Comparison of ENCODE assay signal across 13 mouse cellular contexts in genomic region chr11:94228416-94228815, GRCm38 (mm10). TPM values are rescaled to one million over a fixed set of nuclear protein-coding genes. Genes with fewer than 3 reads are reported as not detected.
DNase-seq lines count a peak whose midpoint lies in the region; ATAC-seq and TF ChIP-seq lines count a peak whose summit lies in the region.
"Had no signal": no experiment of that assay in that cellular context is flagged by ENCODE, and none has a peak within 500 bp of the region (broad histone marks: within the 10 kb centered on the region; RNA-seq: fewer than 3 reads in every experiment).

No protein-coding gene starts in this region.

- no peak for DNase-seq in forebrain, embryonic 11.5 days (ENCODE audit: low spot score)
- peak; percentile 11 for DNase-seq in midbrain, embryonic 10.5 days (ENCODE audit: low spot score)
- DNase-seq in midbrain, postnatal 0 days (ENCODE audit: low spot score), result no peak
- peak; percentile 45 for DNase-seq in midbrain, embryonic 14.5 days
- no peak for DNase-seq in kidney, postnatal 36 days
- no peak for DNase-seq in ovary, adult 18-20 months (ENCODE audit: low spot score)
- DNase-seq: kidney, postnatal 10 days; liver, embryonic 13.5 days had no signal

- no peak overlapping the region for H3K4me2 ChIP-seq in forebrain, embryonic 15.5 days (replicated peaks)
- H3K4me2 ChIP-seq in forebrain, embryonic 11.5 days (ENCODE audit: low read depth, low read length, severe bottlenecking), result no peak overlapping the region
- H3K4me2 ChIP-seq in midbrain, postnatal 0 days (ENCODE audit: low read depth, low read length, poor library complexity, severe bottlenecking), result no peak overlapping the region
- H3K4me2 ChIP-seq in embryonic facial prominence, embryonic 13.5 days, result peak overlapping the region; percentile 16
- no peak overlapping the region for H3K4me2 ChIP-seq in midbrain, embryonic 14.5 days (ENCODE audit: low read length)
- H3K4me2 ChIP-seq: liver, embryonic 13.5 days had no signal

- H3K27ac ChIP-seq in forebrain, embryonic 15.5 days (replicated peaks), result no peak overlapping the region
- no peak overlapping the region for H3K27ac ChIP-seq in forebrain, embryonic 11.5 days (ENCODE audit: low read depth, low read length)
- H3K27ac ChIP-seq in midbrain, embryonic 10.5 days (replicated peaks), result peak overlapping the region; percentile 61; the same call in 1 of the 2 replicates
- no peak overlapping the region for H3K27ac ChIP-seq in midbrain, postnatal 0 days (ENCODE audit: low read depth, low read length)
- H3K27ac ChIP-seq in embryonic facial prominence, embryonic 13.5 days, result peak overlapping the region; percentile 55
- H3K27ac ChIP-seq in midbrain, embryonic 14.5 days (replicated peaks; ENCODE audit: low read depth, low read length), result peak overlapping the region; percentile 49; the same call in 1 of the 2 replicates
- H3K27ac ChIP-seq: liver, embryonic 13.5 days had no signal

- WGBS in forebrain, embryonic 15.5 days, result 33% methylated on average over 9 of the region's 9 CpGs
- 41% methylated on average over 9 of the region's 9 CpGs for WGBS in forebrain, embryonic 11.5 days
- WGBS in midbrain, embryonic 10.5 days, result 56% methylated on average over 9 of the region's 9 CpGs
- WGBS in midbrain, postnatal 0 days, result 23% methylated on average over 9 of the region's 9 CpGs
- WGBS in embryonic facial prominence, embryonic 13.5 days, result 17% methylated on average over 9 of the region's 9 CpGs
- 27% methylated on average over 9 of the region's 9 CpGs for WGBS in midbrain, embryonic 14.5 days

- no peaks in the 10 kb centered on the region for H3K27me3 ChIP-seq in forebrain, embryonic 15.5 days
- no peaks in the 10 kb centered on the region for H3K27me3 ChIP-seq in forebrain, embryonic 11.5 days (ENCODE audit: control insufficient read depth, insufficient read depth, low read length)
- H3K27me3 ChIP-seq in midbrain, embryonic 10.5 days (ENCODE audit: low read depth, poor library complexity, severe bottlenecking), result no peaks in the 10 kb centered on the region
- H3K27me3 ChIP-seq in midbrain, postnatal 0 days (ENCODE audit: insufficient read depth, low read length), result no peaks in the 10 kb centered on the region
- no peaks in the 10 kb centered on the region for H3K27me3 ChIP-seq in embryonic facial prominence, embryonic 13.5 days
- H3K27me3 ChIP-seq in midbrain, embryonic 14.5 days (ENCODE audit: control insufficient read depth, insufficient read depth, low read length), result no peaks in the 10 kb centered on the region
- H3K27me3 ChIP-seq: liver, embryonic 13.5 days had no signal

- TF ChIP-seq CTCF in midbrain, postnatal 0 days (IDR thresholded peaks at IDR 0.05), result no peak

- H3K9ac ChIP-seq in forebrain, embryonic 15.5 days (replicated peaks), result 0 out of 2 replicates have a peak overlapping the region, but pooled peaks have one; percentile 13
- H3K9ac ChIP-seq in forebrain, embryonic 11.5 days (ENCODE audit: low read length), result no peak overlapping the region
- no peak overlapping the region for H3K9ac ChIP-seq in midbrain, postnatal 0 days (replicated peaks; ENCODE audit: low read length, poor library complexity, severe bottlenecking)
- no peak overlapping the region; the same call in 1 of the 2 replicates for H3K9ac ChIP-seq in embryonic facial prominence, embryonic 13.5 days
- H3K9ac ChIP-seq in midbrain, embryonic 14.5 days (replicated peaks; ENCODE audit: low read length), result no peak overlapping the region
- H3K9ac ChIP-seq: liver, embryonic 13.5 days had no signal

- peaks cover 12% of the 10 kb centered on the region for H3K4me1 ChIP-seq in forebrain, embryonic 15.5 days
- no peaks in the 10 kb centered on the region for H3K4me1 ChIP-seq in forebrain, embryonic 11.5 days (replicated peaks; ENCODE audit: control insufficient read depth, insufficient read depth, low read length)
- H3K4me1 ChIP-seq in midbrain, embryonic 10.5 days, result peaks cover 32% of the 10 kb centered on the region
- no peaks in the 10 kb centered on the region for H3K4me1 ChIP-seq in midbrain, postnatal 0 days (ENCODE audit: insufficient read depth, low read length)
- peaks cover 19% of the 10 kb centered on the region for H3K4me1 ChIP-seq in embryonic facial prominence, embryonic 13.5 days
- 0 out of 2 replicates have a peak, but pooled peaks cover 5% of the 10 kb centered on the region for H3K4me1 ChIP-seq in midbrain, embryonic 14.5 days (ENCODE audit: control insufficient read depth, insufficient read depth, low read length)

- H3K4me3 ChIP-seq in forebrain, embryonic 15.5 days, result no peak overlapping the region
- H3K4me3 ChIP-seq in forebrain, embryonic 11.5 days (ENCODE audit: low read depth, low read length), result no peak overlapping the region
- no peak overlapping the region for H3K4me3 ChIP-seq in midbrain, embryonic 10.5 days
- no peak overlapping the region for H3K4me3 ChIP-seq in midbrain, postnatal 0 days (ENCODE audit: low read depth, low read length)
- H3K4me3 ChIP-seq in embryonic facial prominence, embryonic 13.5 days, result no peak overlapping the region
- no peak overlapping the region for H3K4me3 ChIP-seq in midbrain, embryonic 14.5 days (replicated peaks; ENCODE audit: low read depth, low read length)
- H3K4me3 ChIP-seq: liver, embryonic 13.5 days; myocyte had no signal

- ATAC-seq in forebrain, embryonic 15.5 days (replicated peaks), result no peak
- no peak for ATAC-seq in forebrain, embryonic 11.5 days (replicated peaks; ENCODE audit: low FRiP score)
- ATAC-seq in midbrain, postnatal 0 days (ENCODE audit: low FRiP score), result no peak
- ATAC-seq in embryonic facial prominence, embryonic 13.5 days (ENCODE audit: insufficient number of reproducible peaks, insufficient read depth, low FRiP score, low TSS enrichment, low read depth), result no peak
- ATAC-seq in midbrain, embryonic 14.5 days (ENCODE audit: low FRiP score, low TSS enrichment), result no peak

- no peaks in the 10 kb centered on the region for H3K9me3 ChIP-seq in forebrain, embryonic 15.5 days
- H3K9me3 ChIP-seq in forebrain, embryonic 11.5 days (ENCODE audit: control insufficient read depth, low read length), result no peaks in the 10 kb centered on the region
- no peaks in the 10 kb centered on the region for H3K9me3 ChIP-seq in midbrain, embryonic 10.5 days (replicated peaks)
- no peaks in the 10 kb centered on the region for H3K9me3 ChIP-seq in midbrain, postnatal 0 days (ENCODE audit: low read length)
- H3K9me3 ChIP-seq in embryonic facial prominence, embryonic 13.5 days, result no peaks in the 10 kb centered on the region
- no peaks in the 10 kb centered on the region for H3K9me3 ChIP-seq in midbrain, embryonic 14.5 days (ENCODE audit: control insufficient read depth, low read length)
- H3K9me3 ChIP-seq: liver, embryonic 13.5 days had no signal

- H3K36me3 ChIP-seq in forebrain, embryonic 15.5 days, result no peaks in the 10 kb centered on the region
- H3K36me3 ChIP-seq in forebrain, embryonic 11.5 days (ENCODE audit: control insufficient read depth, insufficient read depth, low read length), result no peaks in the 10 kb centered on the region
- H3K36me3 ChIP-seq in midbrain, embryonic 10.5 days, result no peaks in the 10 kb centered on the region
- H3K36me3 ChIP-seq in midbrain, postnatal 0 days (ENCODE audit: insufficient read depth, low read length), result no peaks in the 10 kb centered on the region
- no peaks in the 10 kb centered on the region for H3K36me3 ChIP-seq in embryonic facial prominence, embryonic 13.5 days
- no peaks in the 10 kb centered on the region for H3K36me3 ChIP-seq in midbrain, embryonic 14.5 days (ENCODE audit: control insufficient read depth, insufficient read depth, low read length)
- H3K36me3 ChIP-seq: liver, embryonic 13.5 days had no signal

RNA-seq across cellular contexts. Expression of gene Tob1, which starts 17.2 kb away (rescaled TPM):
- polyA plus RNA-seq in forebrain, embryonic 15.5 days (2015; fragmentation: Nextera tagmentation; extraction: Ambion mirVana), result 45.8 and 46.5 TPM in 2 replicates
- polyA plus RNA-seq in forebrain, embryonic 11.5 days (2014; fragmentation: Nextera tagmentation; extraction: Ambion mirVana), result 43.0 and 44.0 TPM in 2 replicates
- polyA plus RNA-seq in midbrain, embryonic 10.5 days (2016; fragmentation: Nextera tagmentation; extraction: Ambion mirVana), result 18.4 and 21.6 TPM in 2 replicates
- 15.6 and 20.4 TPM in 2 replicates for total RNA-seq in midbrain, postnatal 0 days (2014; rRNA removed)
- 25.5 and 27.9 TPM in 2 replicates for polyA plus RNA-seq in midbrain, postnatal 0 days (2015; fragmentation: Nextera tagmentation; extraction: Ambion mirVana)
- polyA plus RNA-seq in embryonic facial prominence, embryonic 13.5 days (2015; fragmentation: Nextera tagmentation; extraction: Ambion mirVana), result 25.9 and 26.7 TPM in 2 replicates
- polyA plus RNA-seq in midbrain, embryonic 14.5 days (2014; fragmentation: Nextera tagmentation; extraction: Ambion mirVana), result 29.5 and 34.7 TPM in 2 replicates

RNA-seq across cellular contexts. Expression of gene Wfikkn2, which starts 17.4 kb away (rescaled TPM):
- 3.7 and 7.9 TPM in 2 replicates for polyA plus RNA-seq in forebrain, embryonic 15.5 days (2015; fragmentation: Nextera tagmentation; extraction: Ambion mirVana)
- 1.9 and 2.9 TPM in 2 replicates for polyA plus RNA-seq in forebrain, embryonic 11.5 days (2014; fragmentation: Nextera tagmentation; extraction: Ambion mirVana)
- 0.27 and 0.99 TPM in 2 replicates for polyA plus RNA-seq in midbrain, embryonic 10.5 days (2016; fragmentation: Nextera tagmentation; extraction: Ambion mirVana)
- 5.0 and 10.0 TPM in 2 replicates for total RNA-seq in midbrain, postnatal 0 days (2014; rRNA removed)
- polyA plus RNA-seq in midbrain, postnatal 0 days (2015; fragmentation: Nextera tagmentation; extraction: Ambion mirVana), result 2.6 and 2.7 TPM in 2 replicates
- 9.3 and 9.8 TPM in 2 replicates for polyA plus RNA-seq in embryonic facial prominence, embryonic 13.5 days (2015; fragmentation: Nextera tagmentation; extraction: Ambion mirVana)
- polyA plus RNA-seq in midbrain, embryonic 14.5 days (2014; fragmentation: Nextera tagmentation; extraction: Ambion mirVana), result 0.47 and 2.0 TPM in 2 replicates

RNA-seq across cellular contexts. Expression of gene Gm21885, which starts 53.3 kb away (rescaled TPM):
- 0.45 TPM in 1 of 2 replicates, not detected in the other for polyA plus RNA-seq in forebrain, embryonic 15.5 days (2015; fragmentation: Nextera tagmentation; extraction: Ambion mirVana)
- polyA plus RNA-seq in forebrain, embryonic 11.5 days (2014; fragmentation: Nextera tagmentation; extraction: Ambion mirVana), result 0.68 and 1.4 TPM in 2 replicates
- not detected in 2 replicates for polyA plus RNA-seq in midbrain, embryonic 10.5 days (2016; fragmentation: Nextera tagmentation; extraction: Ambion mirVana)
- total RNA-seq in midbrain, postnatal 0 days (2014; rRNA removed), result not detected in 2 replicates
- polyA plus RNA-seq in midbrain, postnatal 0 days (2015; fragmentation: Nextera tagmentation; extraction: Ambion mirVana), result not detected in 2 replicates
- polyA plus RNA-seq in embryonic facial prominence, embryonic 13.5 days (2015; fragmentation: Nextera tagmentation; extraction: Ambion mirVana), result 0.37 TPM in 1 of 2 replicates, not detected in the other
- polyA plus RNA-seq in midbrain, embryonic 14.5 days (2014; fragmentation: Nextera tagmentation; extraction: Ambion mirVana), result 0.50 and 0.57 TPM in 2 replicates
- total RNA-seq: adrenal gland, postnatal 36 days; left cerebral cortex, adult 8-10 months had no signal
- polyA plus RNA-seq: liver, embryonic 13.5 days; myocyte had no signal

Comparison
In these comparisons a context has a peak if more than half of its experiments do, and no peak if none do; other contexts are left out.
1. H3K27ac ChIP-seq: peak in midbrain, embryonic 10.5 days (single experiment), embryonic facial prominence, embryonic 13.5 days (single experiment) and midbrain, embryonic 14.5 days (single experiment); none in forebrain, embryonic 15.5 days (single experiment), forebrain, embryonic 11.5 days (single experiment) and midbrain, postnatal 0 days (single experiment).
2. DNase-seq: peak in midbrain, embryonic 10.5 days (single experiment) and midbrain, embryonic 14.5 days (single experiment); none in forebrain, embryonic 11.5 days (single experiment), midbrain, postnatal 0 days (single experiment), kidney, postnatal 36 days (0 of 2) and ovary, adult 18-20 months (single experiment).